Mouse (Mus musculus) brain, embryonic 14.5 days (tissue): Measurements from ENCODE around the gene Btbd9. TPM values are rescaled to one million over a fixed set of nuclear protein-coding genes. Genes with fewer than 3 reads are reported as not detected.

Source experiments
- DNase-seq: peaks from one replicate; pipeline ENCODE4 v3.0.0-alpha.2; 2011; ENCODE audit warnings: low read depth
- CTCF ChIP-seq: fragments of 200-500 bp; IDR thresholded peaks from 2 replicates; pipeline ENCODE4 v1.5.1; 2012; ENCODE audit warnings: inconsistent platforms, mild to moderate bottlenecking, moderate library complexity, borderline replicate concordance; ENCODE audit not compliant: insufficient read depth, insufficient read length; ENCODE audit errors: extremely low read depth
- POLR2A ChIP-seq: fragments of 200-500 bp; IDR thresholded peaks from 2 replicates; pipeline ENCODE4 v1.6.1; 2012; ENCODE audit warnings: mild to moderate bottlenecking, inconsistent platforms, borderline replicate concordance; ENCODE audit not compliant: poor library complexity, insufficient read depth, insufficient read length, severe bottlenecking; ENCODE audit errors: extremely low read depth
- polyA plus RNA-seq: library from polyadenylated mRNA; depleted of rRNA; stranded (reverse); fragments of >200 nt; gene quantifications from 2 replicates; pipeline ENCODE4 v1.2.3, GENCODE M21; 2012; rRNA removed

The Btbd9 gene
- polyA plus RNA-seq, 1 experiment, result 72.5 TPM

- peak; percentile 96 for DNase-seq
Measured at GRCm38 (mm10) chr17:30188031-30188981, 388.0 kb downstream of the Btbd9 start.

DNA sequence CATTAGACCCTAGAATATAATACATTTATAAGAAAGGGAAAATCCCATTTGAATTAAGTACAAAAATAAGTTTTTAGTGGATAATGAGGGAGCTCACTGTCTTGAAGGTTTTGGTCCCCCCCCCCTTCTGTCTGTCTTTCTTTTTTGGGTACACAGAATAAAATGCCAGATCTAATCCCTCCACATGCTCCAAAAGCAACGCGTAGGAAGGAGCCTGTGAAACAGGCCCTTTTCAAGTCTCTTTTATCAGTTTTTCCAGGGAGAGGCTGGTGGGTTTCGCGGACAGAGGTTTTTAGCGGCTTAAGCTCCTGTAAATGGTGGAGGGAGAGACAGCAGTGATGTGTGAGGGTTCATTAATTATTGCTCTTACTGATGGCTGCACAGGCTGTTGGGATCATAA is 388.7 kb downstream of the Btbd9 start:
- DNase-seq, result no peak
- no peak for TF ChIP-seq CTCF
- no peak for TF ChIP-seq POLR2A

More at GRCm38 (mm10) chr17:30188031-30188981, 388.0 kb downstream of the Btbd9 start:
- TF ChIP-seq CTCF (no peak), POLR2A (no peak)

GRCm38 (mm10) chr17:30187154-30187553 is 389.1 kb downstream of the Btbd9 start:
- no peak for DNase-seq
- no peak for TF ChIP-seq POLR2A
- no peak for TF ChIP-seq CTCF

GRCm38 (mm10) chr17:30183561-30183960 is 392.7 kb downstream of the Btbd9 start:
- TF ChIP-seq POLR2A (no peak), CTCF (no peak)
- DNase-seq, result no peak

DNA sequence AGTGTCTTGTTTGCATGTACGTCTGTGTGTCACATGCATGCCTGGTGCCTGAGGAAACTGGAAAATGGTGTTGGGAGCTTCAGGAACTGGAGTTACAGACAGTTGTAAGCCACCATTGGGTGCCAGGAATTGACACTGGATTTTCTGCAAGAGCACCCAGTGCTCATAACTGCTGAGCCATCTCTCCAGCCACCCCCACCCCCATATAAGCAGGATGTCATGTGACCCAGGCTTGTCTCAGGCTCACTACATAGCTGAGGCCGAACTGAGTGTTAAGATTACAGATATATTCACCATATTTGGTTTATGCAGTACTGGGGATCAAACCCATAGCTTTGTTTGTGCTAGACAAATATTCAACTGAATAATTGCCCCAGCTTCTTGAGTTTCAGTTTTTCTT is 394.2 kb downstream of the Btbd9 start:
- no peak for TF ChIP-seq POLR2A
- no peak for TF ChIP-seq CTCF
- DNase-seq, result no peak

DNA sequence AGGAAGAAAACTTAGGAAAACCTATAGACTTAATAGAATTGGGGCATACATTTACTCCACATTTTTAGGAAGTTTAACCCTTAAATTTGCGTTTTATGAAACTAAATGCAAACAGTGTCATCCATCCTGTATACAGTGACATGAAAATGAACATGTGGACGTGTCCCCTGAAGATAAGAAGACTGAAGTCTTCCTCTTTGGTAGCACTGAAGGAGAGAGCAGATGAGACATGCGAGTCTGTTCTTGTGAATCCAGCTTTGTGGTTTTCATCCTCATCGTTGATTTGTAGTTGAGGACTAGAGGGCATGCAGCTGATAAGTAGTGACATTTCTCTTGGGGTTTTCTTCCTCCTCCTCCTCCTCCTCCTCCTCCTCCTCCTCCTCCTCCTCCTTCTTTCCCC is 394.7 kb downstream of the Btbd9 start:
- TF ChIP-seq POLR2A (no peak), CTCF (no peak)
- no peak for DNase-seq

DNA sequence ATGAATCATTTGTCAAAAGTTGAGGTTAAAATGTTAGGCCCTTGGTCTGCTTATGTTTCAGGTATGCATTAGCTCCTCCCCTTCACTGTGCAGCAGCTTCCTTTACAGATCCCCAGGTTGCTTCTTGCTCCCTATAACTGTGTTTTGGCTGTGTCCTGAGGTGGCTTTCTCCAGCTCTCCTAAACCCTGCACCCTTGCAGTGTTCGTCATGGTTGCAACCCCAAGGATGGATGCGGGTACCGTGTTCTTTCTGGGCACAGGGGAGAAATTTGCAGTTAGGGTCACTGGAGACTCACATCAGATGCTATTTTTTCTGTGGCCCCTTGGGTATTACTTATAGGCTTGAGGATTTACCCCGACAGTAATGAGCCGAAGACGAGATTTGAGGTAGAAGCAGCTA is 396.1 kb downstream of the Btbd9 start:
- no peak for DNase-seq
- TF ChIP-seq POLR2A, result no peak
- TF ChIP-seq CTCF, result no peak

- DNase-seq, result no peak
- no peak for TF ChIP-seq CTCF
- TF ChIP-seq POLR2A, result no peak
Measured at GRCm38 (mm10) chr17:30178402-30178801, 397.9 kb downstream of the Btbd9 start.

DNA sequence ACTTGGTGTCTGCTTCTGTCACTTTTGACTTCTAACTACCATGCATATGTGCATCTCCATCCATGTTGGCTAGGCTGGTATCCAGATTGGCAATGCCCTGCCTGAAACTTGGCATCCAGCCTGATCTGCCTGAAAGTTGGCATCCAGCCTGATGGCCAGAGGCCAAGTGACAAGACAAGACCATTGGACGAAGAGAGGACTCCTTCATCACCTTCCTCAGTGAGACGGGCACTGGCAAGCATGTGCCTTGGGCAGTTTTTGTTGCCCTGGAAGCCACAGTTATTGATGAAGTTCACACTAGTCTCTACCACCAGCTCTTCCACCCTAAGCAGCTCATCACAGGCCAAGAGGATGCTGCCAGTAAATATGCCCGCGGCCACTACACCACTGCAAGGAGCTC is 398.9 kb downstream of the Btbd9 start:
- TF ChIP-seq POLR2A, result no peak
- TF ChIP-seq CTCF, result no peak
- DNase-seq, result peak; percentile 57

Other genes starting within 250 kb of the Btbd9 start
- gene Dnah8, start 47.9 kb upstream of the Btbd9 start, polyA plus RNA-seq, result 1.5 and 2.3 TPM in 2 replicates
- gene Glo1, start 50.4 kb upstream of the Btbd9 start, polyA plus RNA-seq, result 72.9 and 74.8 TPM in 2 replicates